ENCODE assay signal across 20 mouse cellular contexts in the genomic region with DNA sequence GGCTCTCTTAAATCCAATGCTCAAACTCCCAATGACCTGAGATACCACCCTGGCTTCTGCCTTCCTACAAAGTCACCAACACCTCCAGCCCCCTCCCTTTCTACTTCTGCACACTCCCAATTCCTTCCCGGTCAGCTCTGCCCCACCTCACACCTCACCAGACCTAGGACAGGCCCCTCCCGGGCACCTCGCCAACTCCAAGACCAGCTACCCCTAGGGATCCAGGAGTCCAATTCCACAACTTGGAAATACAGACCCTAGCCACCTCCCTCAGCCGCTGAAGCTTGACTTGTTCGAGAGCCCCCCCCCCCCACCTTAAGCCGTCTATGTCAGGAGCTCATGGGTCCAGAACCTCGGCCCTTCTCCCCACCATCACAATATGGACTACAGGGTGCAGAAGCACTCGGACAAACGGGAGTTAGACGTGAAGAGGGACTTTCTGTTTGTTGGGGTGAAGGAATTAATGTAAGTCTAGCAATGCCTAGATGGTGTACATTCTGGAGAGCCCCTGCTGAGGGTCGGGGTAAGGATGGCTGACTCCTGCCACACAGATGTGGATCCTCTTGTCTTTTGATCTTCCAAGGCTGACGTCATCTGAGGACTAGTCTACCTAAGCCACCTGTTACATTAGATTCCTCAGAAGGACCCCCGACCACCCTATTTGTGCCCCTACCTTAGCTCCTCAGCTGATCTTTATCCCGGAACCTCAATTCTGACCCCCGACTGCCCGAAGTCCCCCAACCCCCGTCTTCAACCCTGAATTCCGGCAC. TPM values are rescaled to one million over a fixed set of nuclear protein-coding genes. Genes with fewer than 3 reads are reported as not detected.
DNase-seq lines count a peak whose midpoint lies in the region; ATAC-seq lines count a peak whose summit lies in the region.
"Had no signal": no experiment of that assay in that cellular context is flagged by ENCODE, and none has a peak within 500 bp of the region (broad histone marks: within the 10 kb centered on the region; RNA-seq: fewer than 3 reads in every experiment).

No protein-coding gene starts in this region.

- peak overlapping the region; percentile 93; the same call in 1 of the 2 replicates for H3K4me3 ChIP-seq in lung, embryonic 15.5 days
- peak overlapping the region; percentile 98 for H3K4me3 ChIP-seq in liver, embryonic 13.5 days (replicated peaks)

- H3K4me1 ChIP-seq in lung, embryonic 15.5 days = peaks cover 29% of the 10 kb centered on the region
- H3K4me1 ChIP-seq in liver, embryonic 13.5 days (replicated peaks) = peaks cover 33% of the 10 kb centered on the region

- no peak overlapping the region for H3K9ac ChIP-seq in lung, embryonic 15.5 days
- H3K9ac ChIP-seq in liver, embryonic 13.5 days = peak overlapping the region; percentile 56

- no peaks in the 10 kb centered on the region for H3K36me3 ChIP-seq in lung, embryonic 15.5 days
- H3K36me3 ChIP-seq in liver, embryonic 13.5 days = 0 out of 2 replicates have a peak, but pooled peaks cover 3% of the 10 kb centered on the region

- H3K4me2 ChIP-seq in lung, embryonic 15.5 days = peak overlapping the region; percentile 47; the same call in 1 of the 2 replicates
- peak overlapping the region; percentile 48 for H3K4me2 ChIP-seq in liver, embryonic 13.5 days

- no peak for ATAC-seq in lung, embryonic 15.5 days (ENCODE audit: borderline replicate concordance, extremely low read depth, low FRiP score, low TSS enrichment)
- no peak for ATAC-seq in liver, embryonic 13.5 days (ENCODE audit: low read depth)
- no peak for ATAC-seq in megakaryocyte, adult 5-6 weeks (ENCODE audit: poor library complexity, severe bottlenecking)

- H3K9me3 ChIP-seq in lung, embryonic 15.5 days = no peaks in the 10 kb centered on the region
- H3K9me3 ChIP-seq in liver, embryonic 13.5 days (replicated peaks) = no peaks in the 10 kb centered on the region

- no peak overlapping the region for H3K27ac ChIP-seq in lung, embryonic 15.5 days
- H3K27ac ChIP-seq in liver, embryonic 13.5 days = no peak overlapping the region; the same call in 1 of the 2 replicates
- H3K27ac ChIP-seq: kidney, postnatal 0 days had no signal

- DNase-seq in cerebellum, adult 9-11 months = peak; percentile 70
- DNase-seq in cerebellum, postnatal 25 days = no peak
- DNase-seq in lung, postnatal 14 days = no peak
- no peak for DNase-seq in liver, embryonic 13.5 days
- peak; percentile 73 for DNase-seq in testis, postnatal 10 days (ENCODE audit: low spot score)
- no peak for DNase-seq in layer of hippocampus, postnatal 10 days (ENCODE audit: low spot score in 2 of 2)
- DNase-seq: heart, postnatal 14 days had no signal

- H3K27me3 ChIP-seq in lung, embryonic 15.5 days = peaks cover 34% of the 10 kb centered on the region
- peaks cover 47% of the 10 kb centered on the region for H3K27me3 ChIP-seq in liver, embryonic 13.5 days

- WGBS in lung, embryonic 15.5 days = 39% methylated on average over 18 of the region's 18 CpGs
- 43% methylated on average over 18 of the region's 18 CpGs for WGBS in liver, embryonic 13.5 days (ENCODE audit: insufficient replicate concordance)

RNA-seq across cellular contexts. Expression of a gene that starts 1.0 kb away (rescaled TPM):
- 2.2 and 2.4 TPM in 2 replicates for polyA plus RNA-seq in lung, embryonic 15.5 days (2015; fragmentation: Nextera tagmentation; extraction: Ambion mirVana)
- polyA plus RNA-seq in liver, embryonic 13.5 days (2015; fragmentation: Nextera tagmentation; extraction: Ambion mirVana) = 25.6 and 29.4 TPM in 2 replicates
- not detected in 2 replicates for total RNA-seq in megakaryocyte, adult 5-6 weeks (2015)
- total RNA-seq in megakaryocyte, adult 5-6 weeks (2017) = not detected in 2 replicates
- total RNA-seq in layer of hippocampus, postnatal 10 days (2021) = not detected
- total RNA-seq: adrenal gland, adult 2 months; heart, postnatal 14 days; layer of hippocampus, postnatal 25 days; megakaryocyte-erythroid progenitor cell, adult 5-6 weeks; monocyte, adult 5-6 weeks; neutrophil, adult 5-6 weeks had no signal
- polyA plus RNA-seq: brain, embryonic 14.5 days; cerebellum, adult 2 months; forebrain, embryonic 11.5 days; hindbrain, embryonic 16.5 days had no signal

RNA-seq across cellular contexts. Expression of a gene that starts 1.8 kb away (rescaled TPM):
- 34.3 and 34.6 TPM in 2 replicates for polyA plus RNA-seq in lung, embryonic 15.5 days (2015; fragmentation: Nextera tagmentation; extraction: Ambion mirVana)
- 15.0 and 17.4 TPM in 2 replicates for polyA plus RNA-seq in liver, embryonic 13.5 days (2015; fragmentation: Nextera tagmentation; extraction: Ambion mirVana)
- 48.4 and 54.7 TPM in 2 replicates for total RNA-seq in megakaryocyte, adult 5-6 weeks (2015)
- 26.6 and 30.4 TPM in 2 replicates for total RNA-seq in megakaryocyte, adult 5-6 weeks (2017)
- 10 to 100 TPM; 88.4 to 90.2 TPM for total RNA-seq in layer of hippocampus, postnatal 10 days (2021)

RNA-seq across cellular contexts. Expression of a gene that starts 18.5 kb away (rescaled TPM):
- polyA plus RNA-seq in lung, embryonic 15.5 days (2015; fragmentation: Nextera tagmentation; extraction: Ambion mirVana) = 23.5 and 25.2 TPM in 2 replicates
- polyA plus RNA-seq in liver, embryonic 13.5 days (2015; fragmentation: Nextera tagmentation; extraction: Ambion mirVana) = 9.2 and 9.3 TPM in 2 replicates
- 11.4 and 14.5 TPM in 2 replicates for total RNA-seq in megakaryocyte, adult 5-6 weeks (2015)
- 6.9 and 8.2 TPM in 2 replicates for total RNA-seq in megakaryocyte, adult 5-6 weeks (2017)
- 10 to 100 TPM; 45.5 to 49.7 TPM for total RNA-seq in layer of hippocampus, postnatal 10 days (2021)

RNA-seq across cellular contexts. Expression of a gene that starts 31.3 kb away (rescaled TPM):
- 3.0 and 3.6 TPM in 2 replicates for polyA plus RNA-seq in lung, embryonic 15.5 days (2015; fragmentation: Nextera tagmentation; extraction: Ambion mirVana)
- polyA plus RNA-seq in liver, embryonic 13.5 days (2015; fragmentation: Nextera tagmentation; extraction: Ambion mirVana) = 0.37 and 0.82 TPM in 2 replicates
- total RNA-seq in megakaryocyte, adult 5-6 weeks (2015) = 0.25 TPM in 1 of 2 replicates, not detected in the other
- total RNA-seq in megakaryocyte, adult 5-6 weeks (2017) = 0.15 and 0.24 TPM in 2 replicates
- total RNA-seq in layer of hippocampus, postnatal 10 days (2021) = 10 to 100 TPM; 28.0 to 29.1 TPM
- total RNA-seq: monocyte, adult 5-6 weeks had no signal

RNA-seq across cellular contexts. Expression of a gene that starts 32.1 kb away (rescaled TPM):
- not detected in 2 replicates for polyA plus RNA-seq in lung, embryonic 15.5 days (2015; fragmentation: Nextera tagmentation; extraction: Ambion mirVana)
- polyA plus RNA-seq in liver, embryonic 13.5 days (2015; fragmentation: Nextera tagmentation; extraction: Ambion mirVana) = not detected in 2 replicates
- not detected in 2 replicates for total RNA-seq in megakaryocyte, adult 5-6 weeks (2015)
- total RNA-seq in megakaryocyte, adult 5-6 weeks (2017) = not detected in 2 replicates
- total RNA-seq in layer of hippocampus, postnatal 10 days (2021) = under 1 TPM; 0.21 to 0.58 TPM
- total RNA-seq: adrenal gland, adult 2 months; heart, postnatal 14 days; megakaryocyte-erythroid progenitor cell, adult 5-6 weeks; monocyte, adult 5-6 weeks had no signal
- polyA plus RNA-seq: adrenal gland, adult 2 months; forebrain, embryonic 11.5 days; kidney, postnatal 0 days; limb, embryonic 11.5 days had no signal

Comparison
In these comparisons a context has a peak if more than half of its experiments do, and no peak if none do; other contexts are left out.
1. DNase-seq: peak in cerebellum, adult 9-11 months (single experiment) and testis, postnatal 10 days (single experiment); none in cerebellum, postnatal 25 days (0 of 2), lung, postnatal 14 days (single experiment), liver, embryonic 13.5 days (single experiment) and layer of hippocampus, postnatal 10 days (0 of 2).